Mouse (Mus musculus) lung, postnatal 0 days (tissue): ENCODE measurements at regions not wholly inside any gene's neighbourhood (a gene's known extent, or its start where the extent isn't known, plus 50 kb on each side); places are given as distances from the start of the nearest gene placed in this dataset.
A peak's percentile ranks its signal among the peaks of the same experiment; 100 is the strongest.

Experiments
- ATAC-seq: fragments of 200-750 bp; cut with Nextera tagmentation; 2 replicates; pipeline ENCODE4 v1.8.0; 2017; ENCODE audit warnings: moderate library complexity
- DNase-seq: peaks from one replicate; pipeline ENCODE4 v3.0.0-alpha.2; 2016; ENCODE audit warnings: low spot score
- H3K27ac ChIP-seq: fragments of 300-500 bp; sonication (generic); 2 replicates; pipeline ENCODE4 v1.5.1; 2014; ENCODE audit warnings: antibody characterized with exemption, mild to moderate bottlenecking, low read length, mixed read lengths
- H3K27me3 ChIP-seq: fragments of 300-500 bp; sonication (generic); replicated peaks from 2 replicates; pipeline ENCODE4 v1.6.1; 2014; ENCODE audit warnings: low read length, mixed read lengths; ENCODE audit not compliant: insufficient read depth
- H3K36me3 ChIP-seq: fragments of 300-500 bp; sonication (generic); 2 replicates; pipeline ENCODE4 v1.6.1; 2014; ENCODE audit warnings: low read length, mixed read lengths; ENCODE audit not compliant: insufficient read depth
- H3K4me1 ChIP-seq: fragments of 300-500 bp; sonication (generic); 2 replicates; pipeline ENCODE4 v1.6.1; 2014; ENCODE audit warnings: antibody characterized with exemption, low read depth, low read length, mixed read lengths; ENCODE audit not compliant: insufficient read depth
- H3K4me2 ChIP-seq: fragments of 300-500 bp; sonication (generic); replicated peaks from 2 replicates; pipeline ENCODE4 v1.6.1; 2014; ENCODE audit warnings: low read depth, mild to moderate bottlenecking, low read length, moderate library complexity, mixed read lengths
- H3K4me3 ChIP-seq: fragments of 300-500 bp; sonication (generic); 2 replicates; pipeline ENCODE4 v1.5.1; 2014; ENCODE audit warnings: low read depth, low read length
- H3K9ac ChIP-seq: fragments of 300-500 bp; sonication (generic); replicated peaks from 2 replicates; pipeline ENCODE4 v1.6.1; 2014; ENCODE audit warnings: low read depth, mild to moderate bottlenecking
- H3K9me3 ChIP-seq: fragments of 300-500 bp; sonication (generic); 2 replicates; pipeline ENCODE4 v1.6.1; 2016; ENCODE audit warnings: low read length, mixed read lengths
- CTCF ChIP-seq: IDR thresholded peaks from 2 replicates; pipeline ENCODE4 v1.5.1; 2016; ENCODE audit warnings: antibody characterized with exemption, mild to moderate bottlenecking
- EP300 ChIP-seq: IDR thresholded peaks from 2 replicates; pipeline ENCODE4 v1.6.1; 2016; ENCODE audit warnings: antibody characterized with exemption, mild to moderate bottlenecking, control low read depth
- WGBS: fragments of 180-500 bp; shearing (Covaris S2); extraction: QIAGEN DNeasy Blood & Tissue Kit; methylation state at CpG from one replicate; pipeline ENCODE4 v1.1.7; 2014; 5-methylcytosine and 5-hydroxymethylcytosine counted together

DNA sequence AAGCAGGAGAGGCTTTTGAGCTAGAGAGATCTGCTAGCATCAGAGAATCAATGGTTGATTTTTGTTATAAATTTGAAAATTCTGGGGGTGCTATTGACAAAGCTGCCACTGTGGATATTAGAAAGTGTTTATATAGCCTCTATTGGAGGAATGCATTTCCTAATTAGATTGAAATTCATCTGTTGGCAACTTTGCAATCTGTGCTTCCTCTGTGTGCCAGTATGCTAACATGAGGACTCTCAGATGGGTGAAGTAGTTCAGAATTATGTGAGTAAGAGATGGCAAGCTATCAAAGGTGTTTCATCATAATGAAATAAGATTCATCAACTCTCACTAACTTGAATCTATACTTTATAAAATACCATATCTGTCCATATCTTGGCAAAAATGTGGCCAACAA is 476.6 kb upstream of the Vrk2 start:
- Histone ChIP-seq H3K36me3 (no peaks in the 10 kb centered on the region), H3K4me1 (no peaks in the 10 kb centered on the region), H3K9me3 (no peaks in the 10 kb centered on the region), H3K9ac (no peak overlapping the region), H3K27ac (no peak overlapping the region), H3K4me2 (no peak overlapping the region), H3K27me3 (no peaks in the 10 kb centered on the region), H3K4me3 (no peak overlapping the region)
- TF ChIP-seq EP300: no peak
- no peak for TF ChIP-seq CTCF
- no peak for ATAC-seq
- no peak for DNase-seq

DNA sequence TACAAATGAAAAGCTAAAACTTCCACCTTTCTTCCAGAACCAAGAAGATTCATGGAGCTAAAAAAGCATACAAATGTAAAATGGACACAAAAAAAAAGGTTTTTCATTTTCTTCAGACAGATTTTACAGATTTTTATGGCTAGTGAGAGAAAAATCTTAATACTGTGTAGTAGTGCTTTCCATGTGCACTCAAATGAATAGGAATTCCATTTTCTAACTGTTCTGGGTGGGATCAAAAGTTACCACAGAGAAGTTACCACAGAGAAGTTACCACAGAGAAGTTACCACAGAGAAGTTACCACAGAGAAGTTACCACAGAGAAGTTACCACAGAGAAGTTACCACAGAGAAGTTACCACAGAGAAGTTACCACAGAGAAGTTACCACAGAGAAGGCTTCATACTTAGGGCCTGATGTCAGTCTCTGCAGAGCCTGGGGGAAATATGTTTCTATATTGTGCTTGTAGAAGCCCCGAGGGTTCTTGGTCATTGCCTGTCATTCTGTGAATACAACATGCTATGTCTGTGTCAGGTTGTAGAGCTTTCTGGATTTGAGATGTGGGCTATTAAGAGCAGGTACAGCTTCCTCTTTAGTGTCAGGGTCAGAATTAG is 433.5 kb upstream of the Vrk2 start:
- Histone ChIP-seq H3K4me3 (no peak overlapping the region), H3K9ac (no peak overlapping the region), H3K4me2 (no peak overlapping the region), H3K27ac (no peak overlapping the region), H3K9me3 (no peaks in the 10 kb centered on the region), H3K27me3 (no peaks in the 10 kb centered on the region), H3K4me1 (no peaks in the 10 kb centered on the region), H3K36me3 (no peaks in the 10 kb centered on the region)
- no peak for ATAC-seq
- TF ChIP-seq CTCF (no peak), EP300 (no peak)
- no peak for DNase-seq
- 63% methylated on average over 1 of the region's 1 CpGs for WGBS

DNA sequence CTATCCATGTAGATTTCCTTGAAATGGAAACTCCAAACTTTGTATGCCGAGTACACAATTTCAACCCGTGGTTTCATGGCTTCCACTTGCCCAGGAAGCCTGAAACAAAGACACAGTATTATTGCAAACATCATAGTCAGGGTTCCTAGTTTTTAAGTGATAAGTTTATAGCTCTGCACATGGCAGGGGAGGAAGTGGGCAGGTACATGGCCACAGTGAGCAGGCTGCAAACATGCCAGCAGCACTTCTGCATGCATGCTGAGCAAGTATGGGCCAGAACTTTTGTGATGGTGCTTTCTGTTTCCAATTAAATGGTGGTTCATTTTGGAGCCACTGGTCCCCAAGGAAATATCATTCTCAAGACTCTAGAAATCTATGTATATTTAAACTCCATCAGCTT is 431.7 kb upstream of the Vrk2 start:
- no peak overlapping the region for H3K27ac ChIP-seq
- H3K9me3 ChIP-seq: no peaks in the 10 kb centered on the region
- WGBS: 72% methylated on average over 2 of the region's 2 CpGs
- TF ChIP-seq CTCF (no peak), EP300 (no peak)
- no peaks in the 10 kb centered on the region for H3K36me3 ChIP-seq
- no peak for ATAC-seq
- H3K27me3 ChIP-seq: no peaks in the 10 kb centered on the region
- no peaks in the 10 kb centered on the region for H3K4me1 ChIP-seq
- no peak for DNase-seq
- no peak overlapping the region for H3K4me2 ChIP-seq
- H3K4me3 ChIP-seq: no peak overlapping the region
- H3K9ac ChIP-seq: no peak overlapping the region

DNA sequence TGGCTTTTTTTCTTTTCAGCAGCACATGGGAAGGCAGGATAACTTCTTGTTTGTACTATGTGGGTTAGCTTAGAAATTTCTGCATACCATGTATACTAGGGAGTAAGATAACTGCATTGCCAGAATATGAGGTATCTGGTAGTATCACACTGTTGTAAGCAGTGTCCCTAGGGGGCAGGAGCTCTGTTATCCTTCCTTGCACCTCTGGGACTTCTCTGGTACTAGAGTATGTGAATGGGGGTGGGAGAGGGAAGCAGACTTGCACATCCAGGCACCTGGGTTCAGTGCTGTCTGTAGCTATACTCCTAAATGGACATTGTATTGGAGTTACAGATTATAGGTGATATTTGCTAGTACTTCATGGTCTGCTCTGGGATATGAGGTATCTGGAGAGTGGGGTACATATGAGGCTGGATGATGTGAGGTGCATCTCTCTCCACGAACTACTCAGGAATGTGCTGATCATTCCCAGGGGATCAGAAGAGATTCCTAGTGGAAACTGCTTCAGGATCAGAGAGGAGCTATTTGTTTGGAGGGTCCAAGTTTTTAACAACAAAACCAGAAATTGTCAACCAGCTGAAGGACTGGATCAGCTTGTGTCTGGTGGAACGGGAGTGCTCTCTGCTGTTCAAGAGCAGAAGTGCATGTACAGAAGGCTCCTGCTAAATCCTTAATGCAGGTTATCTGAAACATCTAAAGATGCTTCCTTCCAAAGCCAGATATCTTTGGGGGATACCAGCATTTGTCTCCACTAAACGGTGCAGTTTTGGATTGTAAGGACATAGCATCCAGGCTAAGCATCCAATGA is 402.7 kb upstream of the Vrk2 start:
- no peak overlapping the region for H3K9ac ChIP-seq
- no peak for TF ChIP-seq EP300
- peak; percentile 48 for TF ChIP-seq CTCF
- DNase-seq (no peak), ATAC-seq (no peak)
- no peaks in the 10 kb centered on the region for H3K36me3 ChIP-seq
- H3K4me1 ChIP-seq: no peaks in the 10 kb centered on the region
- no peak overlapping the region for H3K4me2 ChIP-seq
- H3K4me3 ChIP-seq: no peak overlapping the region
- H3K27ac ChIP-seq: no peak overlapping the region
- no peaks in the 10 kb centered on the region for H3K27me3 ChIP-seq
- no peaks in the 10 kb centered on the region for H3K9me3 ChIP-seq
- WGBS: 28% methylated on average over 3 of the region's 3 CpGs

GRCm38 (mm10) chr11:26981216-26981615 is 387.4 kb upstream of the Vrk2 start:
- no peaks in the 10 kb centered on the region for H3K4me1 ChIP-seq
- DNase-seq: no peak
- no peak overlapping the region for H3K4me3 ChIP-seq
- no peak overlapping the region for H3K27ac ChIP-seq
- TF ChIP-seq EP300: no peak
- no peak for TF ChIP-seq CTCF
- no peak overlapping the region for H3K9ac ChIP-seq
- H3K4me2 ChIP-seq: no peak overlapping the region
- no peaks in the 10 kb centered on the region for H3K36me3 ChIP-seq
- no peaks in the 10 kb centered on the region for H3K9me3 ChIP-seq
- no peak for ATAC-seq
- WGBS: 58% methylated on average over 7 of the region's 7 CpGs
- H3K27me3 ChIP-seq: no peaks in the 10 kb centered on the region

- ATAC-seq (no peak), DNase-seq (no peak)
- H3K27ac ChIP-seq: no peak overlapping the region
- no peak overlapping the region for H3K9ac ChIP-seq
- TF ChIP-seq EP300 (no peak), CTCF (no peak)
- no peaks in the 10 kb centered on the region for H3K36me3 ChIP-seq
- H3K4me3 ChIP-seq: no peak overlapping the region
- H3K4me2 ChIP-seq: no peak overlapping the region
- no peaks in the 10 kb centered on the region for H3K27me3 ChIP-seq
- H3K9me3 ChIP-seq: no peaks in the 10 kb centered on the region
- no peaks in the 10 kb centered on the region for H3K4me1 ChIP-seq
- 65% methylated on average over 8 of the region's 8 CpGs for WGBS
Observed at GRCm38 (mm10) chr11:26972533-26973081, 378.8 kb upstream of the Vrk2 start.
